ENCODE assay signal across 16 mouse cellular contexts in the genomic region with DNA sequence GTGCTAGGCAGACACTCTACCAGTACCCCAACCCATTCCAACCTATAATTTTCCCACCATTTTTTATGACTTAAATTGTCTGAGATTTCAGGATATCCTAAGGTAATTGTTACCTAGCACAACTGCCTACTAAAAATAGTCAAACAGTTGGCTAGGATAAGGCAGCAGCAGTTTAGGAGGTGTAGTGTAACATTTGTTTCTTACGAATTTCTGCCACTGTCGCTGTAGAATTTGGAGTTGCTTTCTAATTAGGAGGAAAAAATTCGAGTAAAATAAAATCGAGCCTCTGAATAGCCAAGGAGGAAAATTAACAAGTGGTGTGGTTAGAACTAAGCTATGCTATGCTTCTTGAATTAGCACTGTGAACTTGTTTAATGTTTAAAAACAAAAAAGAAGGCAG.
DNase-seq lines count a peak whose midpoint lies in the region; ATAC-seq and TF ChIP-seq lines count a peak whose summit lies in the region.
"Had no signal": no experiment of that assay in that cellular context is flagged by ENCODE, and none has a peak within 500 bp of the region (broad histone marks: within the 10 kb centered on the region; RNA-seq: fewer than 3 reads in every experiment).

No protein-coding gene starts in this region.

- peaks cover 6% of the 10 kb centered on the region for H3K79me2 ChIP-seq in heart, adult 2 months (replicated peaks; ENCODE audit: control insufficient read depth, insufficient read depth, low read length)

- intact Hi-C loops in heart, adult 2 months (cut with DNase I), result no loop called here
- intact Hi-C loops in left cerebral cortex, adult 2 months (cut with DNase I), result no loop called here

- no peak for TF ChIP-seq CTCF in forebrain, postnatal 0 days (IDR thresholded peaks at IDR 0.05; ENCODE audit: low read depth)
- TF ChIP-seq CTCF in heart, adult 2 months (IDR thresholded peaks at IDR 0.05), result no peak
- no peak for TF ChIP-seq CTCF in left cerebral cortex, adult 2 months (IDR thresholded peaks at IDR 0.05)
- no peak for TF ChIP-seq CTCF in hindbrain, postnatal 0 days (IDR thresholded peaks at IDR 0.05; ENCODE audit: low read depth)

- H3K36me3 ChIP-seq in forebrain, postnatal 0 days (ENCODE audit: insufficient read depth), result no peaks in the 10 kb centered on the region
- 0 out of 2 replicates have a peak, but pooled peaks cover 7% of the 10 kb centered on the region for H3K36me3 ChIP-seq in forebrain, embryonic 14.5 days (ENCODE audit: control insufficient read depth, insufficient read depth, low read length)
- peaks cover 26% of the 10 kb centered on the region for H3K36me3 ChIP-seq in heart, embryonic 13.5 days
- peaks cover 41% of the 10 kb centered on the region for H3K36me3 ChIP-seq in heart, adult 2 months (ENCODE audit: control insufficient read depth, insufficient read depth, low read length)
- H3K36me3 ChIP-seq in hindbrain, postnatal 0 days (ENCODE audit: insufficient read depth, low read length), result no peaks in the 10 kb centered on the region
- H3K36me3 ChIP-seq: intestine, embryonic 15.5 days had no signal

- H3K4me2 ChIP-seq in forebrain, postnatal 0 days (ENCODE audit: low read depth), result no peak overlapping the region
- no peak overlapping the region for H3K4me2 ChIP-seq in forebrain, embryonic 14.5 days (ENCODE audit: low read length)
- H3K4me2 ChIP-seq in heart, embryonic 13.5 days, result no peak overlapping the region
- H3K4me2 ChIP-seq in hindbrain, postnatal 0 days (ENCODE audit: low read depth, low read length), result no peak overlapping the region
- H3K4me2 ChIP-seq: hindbrain, embryonic 13.5 days; intestine, embryonic 15.5 days had no signal

- ATAC-seq in forebrain, postnatal 0 days, result no peak
- ATAC-seq in forebrain, embryonic 14.5 days, result no peak
- ATAC-seq in heart, embryonic 13.5 days (ENCODE audit: extremely low read depth, insufficient number of reproducible peaks, low FRiP score, low TSS enrichment), result no peak
- ATAC-seq in hindbrain, postnatal 0 days, result no peak
- ATAC-seq: forebrain, embryonic 16.5 days; intestine, embryonic 15.5 days had no signal

- no peak for TF ChIP-seq EP300 in heart, adult 2 months (IDR thresholded peaks at IDR 0.05; ENCODE audit: insufficient read depth, low read depth, low read length)

- no peak overlapping the region for H3K4me3 ChIP-seq in forebrain, postnatal 0 days (ENCODE audit: low read depth, low read length)
- H3K4me3 ChIP-seq in forebrain, embryonic 14.5 days (ENCODE audit: low read depth, low read length), result no peak overlapping the region
- no peak overlapping the region for H3K4me3 ChIP-seq in heart, embryonic 13.5 days
- H3K4me3 ChIP-seq in heart, adult 2 months, result no peak overlapping the region
- no peak overlapping the region for H3K4me3 ChIP-seq in left cerebral cortex, adult 2 months
- no peak overlapping the region for H3K4me3 ChIP-seq in hindbrain, postnatal 0 days (ENCODE audit: low read length)
- H3K4me3 ChIP-seq: hindbrain, embryonic 13.5 days; intestine, embryonic 15.5 days had no signal

- no peak for DNase-seq in forebrain, postnatal 0 days
- DNase-seq in forebrain, embryonic 14.5 days (ENCODE audit: low spot score), result no peak
- DNase-seq in heart, adult 2 months, result no peak
- DNase-seq in left cerebral cortex, adult 2 months (ENCODE audit: extremely low spot score in 1 of 2, low spot score in 2 of 2), result no peak
- DNase-seq in left cerebral cortex, adult 8-10 months (ENCODE audit: low spot score in 2 of 2), result no peak
- no peak for DNase-seq in hindbrain, postnatal 0 days (ENCODE audit: low spot score)
- DNase-seq: adrenal gland, adult 2 months; adrenal gland, postnatal 25 days; cerebellum, adult 11 months; gastrocnemius, postnatal 14 days; heart, postnatal 14 days; kidney, adult 18-20 months had no signal

- H3K27ac ChIP-seq in forebrain, postnatal 0 days (ENCODE audit: low read depth, low read length), result 0 out of 2 replicates have a peak overlapping the region, but pooled peaks have one; percentile 6
- H3K27ac ChIP-seq in forebrain, embryonic 14.5 days (ENCODE audit: low read depth, low read length), result no peak overlapping the region
- H3K27ac ChIP-seq in heart, embryonic 13.5 days (replicated peaks), result peak overlapping the region; percentile 1; the same call in 1 of the 2 replicates
- no peak overlapping the region for H3K27ac ChIP-seq in heart, adult 2 months
- peak overlapping the region; percentile 47 for H3K27ac ChIP-seq in left cerebral cortex, adult 2 months
- H3K27ac ChIP-seq in hindbrain, postnatal 0 days, result no peak overlapping the region; the same call in 1 of the 2 replicates
- H3K27ac ChIP-seq: hindbrain, embryonic 13.5 days; intestine, embryonic 15.5 days had no signal

- H3K4me1 ChIP-seq in forebrain, postnatal 0 days (ENCODE audit: insufficient read depth), result 0 out of 2 replicates have a peak, but pooled peaks cover 6% of the 10 kb centered on the region
- H3K4me1 ChIP-seq in forebrain, embryonic 14.5 days (ENCODE audit: control insufficient read depth, insufficient read depth, low read length), result no peaks in the 10 kb centered on the region; the same call in 1 of the 2 replicates
- peaks cover 34% of the 10 kb centered on the region for H3K4me1 ChIP-seq in heart, embryonic 13.5 days
- peaks cover 26% of the 10 kb centered on the region for H3K4me1 ChIP-seq in heart, adult 2 months (ENCODE audit: control insufficient read depth, insufficient read depth, low read length)
- no peaks in the 10 kb centered on the region for H3K4me1 ChIP-seq in hindbrain, postnatal 0 days (ENCODE audit: insufficient read depth, low read length)

- 37% methylated on average over 4 of the region's 4 CpGs for whole genome bisulfite sequencing in forebrain, postnatal 0 days
- 74% methylated on average over 4 of the region's 4 CpGs for WGBS in forebrain, embryonic 14.5 days
- 72% methylated on average over 4 of the region's 4 CpGs for WGBS in heart, embryonic 13.5 days
- WGBS in heart, adult 2 months, result 39% methylated on average over 4 of the region's 4 CpGs
- WGBS in hindbrain, postnatal 0 days, result 78% methylated on average over 4 of the region's 4 CpGs

- TF ChIP-seq POLR2A in heart, adult 2 months (IDR thresholded peaks at IDR 0.05; ENCODE audit: insufficient read depth, low read depth, low read length), result no peak

- H3K9me3 ChIP-seq in forebrain, postnatal 0 days (ENCODE audit: low read length), result no peaks in the 10 kb centered on the region
- no peaks in the 10 kb centered on the region for H3K9me3 ChIP-seq in forebrain, embryonic 14.5 days (replicated peaks; ENCODE audit: control insufficient read depth, low read length)
- H3K9me3 ChIP-seq in heart, embryonic 13.5 days, result no peaks in the 10 kb centered on the region
- H3K9me3 ChIP-seq in hindbrain, postnatal 0 days (ENCODE audit: low read length), result no peaks in the 10 kb centered on the region
- H3K9me3 ChIP-seq: hindbrain, embryonic 13.5 days; intestine, embryonic 15.5 days had no signal

- H3K27me3 ChIP-seq in forebrain, postnatal 0 days (ENCODE audit: insufficient read depth, low read length), result no peaks in the 10 kb centered on the region
- no peaks in the 10 kb centered on the region for H3K27me3 ChIP-seq in forebrain, embryonic 14.5 days (replicated peaks; ENCODE audit: control insufficient read depth, insufficient read depth, low read length)
- no peaks in the 10 kb centered on the region for H3K27me3 ChIP-seq in heart, embryonic 13.5 days (replicated peaks)
- H3K27me3 ChIP-seq in heart, adult 2 months (ENCODE audit: control insufficient read depth, insufficient read depth, low read length), result no peaks in the 10 kb centered on the region
- H3K27me3 ChIP-seq in hindbrain, postnatal 0 days (ENCODE audit: insufficient read depth, low read length), result no peaks in the 10 kb centered on the region
- H3K27me3 ChIP-seq: hindbrain, embryonic 13.5 days; intestine, embryonic 15.5 days had no signal

- no peak overlapping the region for H3K9ac ChIP-seq in forebrain, postnatal 0 days
- no peak overlapping the region for H3K9ac ChIP-seq in forebrain, embryonic 14.5 days (ENCODE audit: low read length)
- no peak overlapping the region for H3K9ac ChIP-seq in heart, embryonic 13.5 days
- no peak overlapping the region; the same call in 1 of the 2 replicates for H3K9ac ChIP-seq in heart, adult 2 months (ENCODE audit: low read depth, low read length)
- H3K9ac ChIP-seq in hindbrain, postnatal 0 days (replicated peaks; ENCODE audit: low read length), result no peak overlapping the region
- H3K9ac ChIP-seq: hindbrain, embryonic 13.5 days; intestine, embryonic 15.5 days had no signal

Comparison
In these comparisons a context has a peak if more than half of its experiments do, and no peak if none do; other contexts are left out.
1. H3K27ac ChIP-seq: peak in forebrain, postnatal 0 days (single experiment), heart, embryonic 13.5 days (single experiment) and left cerebral cortex, adult 2 months (single experiment); none in forebrain, embryonic 14.5 days (single experiment), heart, adult 2 months (single experiment) and hindbrain, postnatal 0 days (single experiment).